Mouse (Mus musculus): ENCODE results near the gene Gm26657.

Gm26657 gene

DNA sequence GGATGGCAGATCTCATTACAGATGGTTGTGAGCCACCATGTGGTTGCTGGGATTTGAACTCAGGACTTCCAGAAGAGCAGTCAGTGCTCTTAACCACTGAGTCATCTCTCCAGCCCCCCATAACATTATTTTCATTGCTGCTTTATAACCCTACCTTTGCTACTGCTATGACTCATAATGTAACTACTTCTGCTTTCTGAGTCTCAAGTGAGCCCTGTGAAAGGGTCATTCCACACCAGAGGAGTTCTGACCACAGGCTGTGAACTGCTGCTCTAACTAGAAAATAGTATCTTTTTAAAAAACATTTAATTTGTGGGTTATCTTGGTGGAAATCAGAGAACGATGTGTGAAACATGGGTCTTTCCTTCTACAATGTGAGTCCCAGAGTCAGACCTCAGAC is 17.8 kb downstream of the Gm26657 start:
- DNase-seq (ENCODE audit: low spot score in 2 of 2): no peak

DNA sequence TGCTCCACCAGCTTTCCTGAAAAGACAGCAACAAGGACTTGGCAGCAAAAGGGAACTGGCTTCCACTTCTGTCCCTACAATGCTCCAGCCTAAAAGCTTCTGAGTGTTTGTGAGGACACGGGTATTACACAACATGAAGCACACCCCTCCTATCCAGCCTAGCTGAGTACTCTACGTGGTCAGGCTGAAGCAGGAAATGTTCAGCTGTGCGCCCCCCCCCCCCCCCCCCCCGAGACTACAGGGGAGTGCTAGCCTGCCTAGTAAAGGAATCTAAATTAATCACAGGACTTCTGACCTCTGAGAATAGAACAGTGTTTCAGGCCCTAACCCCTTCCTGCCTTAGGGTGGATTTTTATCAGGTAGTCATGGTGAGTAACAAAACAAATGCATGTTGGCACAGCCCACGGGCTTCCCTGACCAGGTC is 28.0 kb downstream of the Gm26657 start:
- no peak for DNase-seq (ENCODE audit: low spot score in 2 of 2)

DNA sequence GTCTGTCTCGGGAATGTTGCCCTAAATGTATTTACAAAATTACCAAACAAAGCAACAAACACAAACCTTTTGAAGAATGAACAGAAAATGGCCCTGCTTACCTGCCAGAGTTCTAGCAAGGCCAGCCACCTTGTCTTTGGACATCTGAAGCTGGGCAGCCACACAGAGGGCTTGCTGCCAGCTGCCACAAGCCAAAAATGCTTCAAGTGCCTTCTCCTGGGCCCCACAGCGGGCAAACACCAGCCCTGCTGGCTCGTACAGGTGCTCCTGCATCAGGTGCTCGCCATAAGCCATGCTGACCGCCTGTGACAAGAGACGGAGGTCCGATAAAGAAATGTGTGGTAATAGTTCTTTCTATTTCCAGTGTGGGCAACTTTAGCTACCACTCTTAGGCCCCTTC is 29.0 kb downstream of the Gm26657 start:
- no peak for DNase-seq (ENCODE audit: low spot score in 2 of 2)

DNA sequence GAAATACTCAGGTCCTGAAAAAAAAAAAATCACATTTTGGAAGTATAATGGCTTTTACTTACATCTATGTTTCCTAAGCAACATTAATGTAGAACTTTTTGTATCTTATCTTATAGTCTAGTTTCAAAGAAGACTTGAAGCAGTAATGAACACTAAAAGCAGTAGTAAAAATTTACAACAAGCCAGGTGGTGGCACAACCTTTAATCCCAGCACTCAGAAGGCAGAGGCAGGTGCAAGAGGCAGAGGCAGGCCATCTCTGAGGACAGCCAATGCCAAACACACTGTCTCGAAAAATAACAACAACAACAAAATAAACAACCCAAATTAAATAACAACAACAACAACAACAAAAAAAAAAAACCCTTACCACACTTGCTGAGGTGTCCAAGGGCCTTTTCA is 31.2 kb downstream of the Gm26657 start:
- DNase-seq (ENCODE audit: low spot score in 2 of 2): no peak

Data from frontal cortex, postnatal 25 days (tissue).